Mouse (Mus musculus) spleen, postnatal 14 days (tissue): Measurements from ENCODE around the gene Eda.
"Not testable (repeated sequence)": the region's sequence is repeated elsewhere in the genome, so short reads cannot be mapped to it uniquely, and the experiment has no call there.

Experiments
- DNase-seq, 2 experiments: peaks; one replicate each; pipeline ENCODE4 v3.0.0; 2021 to 2022; ENCODE audit warnings: low spot score in 2 of 2

The Eda gene

DNA sequence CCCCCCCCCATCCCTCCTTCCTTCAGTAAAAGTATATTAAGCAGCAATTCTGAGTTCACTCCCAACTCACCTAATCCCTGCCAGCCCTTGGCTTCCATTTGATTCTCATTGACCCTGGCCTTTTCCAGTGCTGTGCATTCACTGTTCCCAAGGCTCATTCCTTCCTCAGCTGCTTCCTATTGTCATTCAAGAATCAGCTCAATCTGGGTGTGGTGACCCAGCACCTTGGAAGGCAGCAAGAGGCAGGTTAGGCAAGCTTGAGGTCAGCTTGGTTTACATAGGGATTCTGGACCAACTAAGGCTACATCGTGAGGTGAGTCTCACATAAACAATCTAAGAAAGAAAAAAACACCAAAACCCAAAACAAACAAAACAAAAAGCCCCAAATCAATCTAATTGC lies 433.8 kb downstream of the Eda start:
- DNase-seq = no peak

- DNase-seq = no peak
These were observed 453.3 kb downstream of the Eda start, which contains the start of gene Otud6a for GRCm38 (mm10) chrX:100428693-100429092. Otud6a (plus strand) TSS chrX:100429013.

- DNase-seq = no peak
These were observed 456.9 kb downstream of the Eda start for GRCm38 (mm10) chrX:100432311-100432710.

- not testable (repeated sequence) for DNase-seq
These were observed 467.2 kb downstream of the Eda start, which contains the start of gene Awat2 for GRCm38 (mm10) chrX:100442617-100443016. Awat2 (minus strand) TSS chrX:100442717.

DNA sequence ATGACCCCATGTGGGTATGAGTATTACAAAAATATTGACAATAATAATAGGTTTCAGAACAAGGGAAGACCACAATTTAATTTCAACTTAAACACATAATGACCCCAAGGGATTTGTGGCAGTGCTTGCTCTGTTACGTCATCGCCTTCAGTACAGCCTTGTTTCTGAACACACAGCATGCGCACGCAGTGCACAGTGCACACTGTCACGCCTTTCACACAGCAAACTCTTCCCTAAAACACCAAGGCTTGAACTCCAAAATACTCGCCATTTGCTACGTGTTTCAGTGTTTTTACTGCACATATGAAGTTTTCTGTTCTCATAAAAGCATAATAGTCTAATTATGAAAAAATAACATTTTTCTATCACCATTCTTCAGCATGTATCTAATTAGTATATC lies 468.1 kb downstream of the Eda start:
- no peak for DNase-seq
